Mouse (Mus musculus) kidney, adult 8-10 months (tissue): ENCODE data around the gene Aff1.

Source experiments
- DNase-seq, 2 experiments: peaks; one replicate each; pipeline ENCODE4 v3.0.0; 2022

The Aff1 gene

GRCm38 (mm10) chr5:103694094-103694493 lies 1.9 kb downstream of the Aff1 start:
- DNase-seq: no peak

- no peak for DNase-seq
Observed at GRCm38 (mm10) chr5:103697875-103698491, 5.8 kb downstream of the Aff1 start.

GRCm38 (mm10) chr5:103698577-103698976 lies 6.4 kb downstream of the Aff1 start:
- no peak for DNase-seq

GRCm38 (mm10) chr5:103699537-103699936 lies 7.4 kb downstream of the Aff1 start:
- no peak for DNase-seq

- no peak for DNase-seq
Observed at GRCm38 (mm10) chr5:103700661-103701060, 8.5 kb downstream of the Aff1 start.

GRCm38 (mm10) chr5:103701466-103701865 lies 9.3 kb downstream of the Aff1 start:
- DNase-seq: no peak

- no peak for DNase-seq
Observed at GRCm38 (mm10) chr5:103702527-103702926, 10.4 kb downstream of the Aff1 start.

GRCm38 (mm10) chr5:103705331-103705730 lies 13.2 kb downstream of the Aff1 start:
- DNase-seq: no peak

- no peak for DNase-seq
Observed at GRCm38 (mm10) chr5:103705874-103706273, 13.7 kb downstream of the Aff1 start.

- peak in 1 of 2 experiments; percentile 24 for DNase-seq
Observed at GRCm38 (mm10) chr5:103709044-103709443, 16.9 kb downstream of the Aff1 start.

GRCm38 (mm10) chr5:103711886-103712285 lies 19.7 kb downstream of the Aff1 start:
- DNase-seq: no peak

- DNase-seq: no peak
Observed at GRCm38 (mm10) chr5:103713422-103713821, 21.2 kb downstream of the Aff1 start.

GRCm38 (mm10) chr5:103714943-103715342 lies 22.8 kb downstream of the Aff1 start:
- DNase-seq: no peak

GRCm38 (mm10) chr5:103716824-103717342 lies 24.7 kb downstream of the Aff1 start:
- no peak for DNase-seq

GRCm38 (mm10) chr5:103719131-103719530 lies 27.0 kb downstream of the Aff1 start:
- DNase-seq: no peak

- no peak for DNase-seq
Observed at GRCm38 (mm10) chr5:103719851-103720250, 27.7 kb downstream of the Aff1 start.

- no peak for DNase-seq
Observed at GRCm38 (mm10) chr5:103720967-103721366, 28.8 kb downstream of the Aff1 start.

GRCm38 (mm10) chr5:103721490-103721889 lies 29.3 kb downstream of the Aff1 start:
- no peak for DNase-seq

- DNase-seq: no peak
Observed at GRCm38 (mm10) chr5:103722721-103723120, 30.5 kb downstream of the Aff1 start.

GRCm38 (mm10) chr5:103724384-103724783 lies 32.2 kb downstream of the Aff1 start:
- no peak for DNase-seq

GRCm38 (mm10) chr5:103724823-103725222 lies 32.6 kb downstream of the Aff1 start:
- no peak for DNase-seq

GRCm38 (mm10) chr5:103725268-103726149 lies 33.3 kb downstream of the Aff1 start:
- DNase-seq: no peak

- DNase-seq: no peak
Observed at GRCm38 (mm10) chr5:103726281-103726938, 34.2 kb downstream of the Aff1 start.
